Mouse (Mus musculus) midbrain, embryonic 11.5 days (tissue): ENCODE data around the gene Podnl1. TPM values are rescaled to one million over a fixed set of nuclear protein-coding genes. Genes with fewer than 3 reads are reported as not detected.

Experiments used
- ATAC-seq: fragments of 200-750 bp; cut with Nextera tagmentation; 2 replicates; pipeline ENCODE4 v1.8.0; 2017; ENCODE audit warnings: moderate TSS enrichment, moderate library complexity; ENCODE audit not compliant: low FRiP score
- DNase-seq: peaks from one replicate; pipeline ENCODE4 v3.0.0; 2015; ENCODE audit warnings: low spot score; ENCODE audit errors: missing footprints
- H3K27ac ChIP-seq: fragments of 300-500 bp; sonication (generic); 2 replicates; pipeline ENCODE4 v1.5.1; 2014; ENCODE audit warnings: low read depth, low read length
- H3K27me3 ChIP-seq: fragments of 300-500 bp; sonication (generic); 2 replicates; pipeline ENCODE4 v1.6.1; 2014; ENCODE audit warnings: mild to moderate bottlenecking, low read length, moderate library complexity, mixed read lengths; ENCODE audit not compliant: control insufficient read depth, insufficient read depth
- H3K36me3 ChIP-seq: fragments of 300-500 bp; sonication (generic); 2 replicates; pipeline ENCODE4 v1.6.1; 2014; ENCODE audit warnings: mild to moderate bottlenecking, low read length, moderate library complexity, mixed read lengths; ENCODE audit not compliant: control insufficient read depth, insufficient read depth
- H3K4me1 ChIP-seq: fragments of 300-500 bp; sonication (generic); 2 replicates; pipeline ENCODE4 v1.6.1; 2014; ENCODE audit warnings: low read length; ENCODE audit not compliant: control insufficient read depth, insufficient read depth
- H3K4me2 ChIP-seq: fragments of 300-500 bp; sonication (generic); 2 replicates; pipeline ENCODE4 v1.6.1; 2014; ENCODE audit warnings: mild to moderate bottlenecking, moderate library complexity
- H3K4me3 ChIP-seq: fragments of 300-500 bp; sonication (generic); 2 replicates; pipeline ENCODE4 v1.5.1; 2014; ENCODE audit warnings: low read depth, low read length
- H3K9ac ChIP-seq: fragments of 300-500 bp; sonication (generic); 2 replicates; pipeline ENCODE4 v1.6.1; 2014; ENCODE audit warnings: low read length
- H3K9me3 ChIP-seq: fragments of 300-500 bp; sonication (generic); 2 replicates; pipeline ENCODE4 v1.6.1; 2016; ENCODE audit warnings: low read length; ENCODE audit not compliant: control insufficient read depth
- WGBS: fragments of 180-500 bp; shearing (Covaris S2); extraction: QIAGEN DNeasy Blood & Tissue Kit; methylation state at CpG from one replicate; pipeline ENCODE4 v1.1.7; 2014; 5-methylcytosine and 5-hydroxymethylcytosine counted together
- polyA plus RNA-seq: library from polyadenylated mRNA; unstranded; fragments of >200 nt; fragmentation: Nextera tagmentation; extraction: Ambion mirVana; gene quantifications from 2 replicates; pipeline ENCODE4 v1.2.1, GENCODE M21; 2014

Gene Podnl1
- polyA plus RNA-seq, 1 experiment from 2014 or later: 0.25 TPM

DNA sequence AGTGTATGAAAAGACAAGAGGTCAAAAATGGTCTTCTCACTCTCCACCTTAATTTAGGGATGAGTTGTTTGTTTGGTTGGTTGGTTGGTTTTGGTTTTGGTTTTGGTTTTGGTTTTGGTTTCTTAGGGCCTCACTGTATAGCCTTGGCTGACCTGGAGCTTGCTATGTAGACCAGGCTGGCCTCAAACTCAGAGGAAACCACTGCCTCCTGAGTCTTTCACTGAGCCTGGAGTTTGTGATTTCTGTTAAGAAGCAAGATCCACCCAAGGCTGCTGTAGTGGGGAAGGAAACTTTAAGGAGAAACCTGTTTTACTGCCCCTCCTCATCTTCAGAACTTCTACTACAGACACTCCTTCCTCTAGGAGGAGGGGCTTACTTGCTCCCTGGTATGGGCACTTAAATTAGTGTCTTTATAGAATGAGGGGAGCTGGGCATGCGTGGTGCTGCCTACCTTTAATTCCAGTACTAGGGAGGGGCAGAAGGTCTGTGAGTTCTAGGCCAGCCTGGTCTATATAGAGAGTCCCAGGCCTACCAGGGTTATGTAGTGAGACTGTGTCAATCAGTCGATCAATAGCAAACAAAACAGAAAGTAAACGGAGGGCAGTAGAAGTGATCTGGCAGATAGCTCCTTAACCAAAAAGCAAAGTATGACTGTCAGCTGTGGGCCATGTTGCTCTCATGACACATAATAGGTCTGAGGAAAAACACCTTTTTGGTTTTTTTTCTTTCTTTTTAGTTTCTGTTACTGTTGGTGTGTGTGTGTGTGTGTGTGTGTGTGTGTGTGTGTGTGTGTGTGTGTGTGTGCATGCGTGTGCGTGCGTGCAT, 19.4 kb upstream of the Podnl1 start:
- H3K4me3 ChIP-seq: no peak overlapping the region
- H3K27ac ChIP-seq: no peak overlapping the region
- WGBS: 96% methylated on average over 5 of the region's 6 CpGs
- H3K36me3 ChIP-seq: peaks cover 3% of the 10 kb centered on the region; the same call in 1 of the 2 replicates
- H3K4me2 ChIP-seq: no peak overlapping the region
- H3K27me3 ChIP-seq: no peaks in the 10 kb centered on the region
- ATAC-seq (no peak), DNase-seq (no peak)
- peaks cover 16% of the 10 kb centered on the region for H3K4me1 ChIP-seq
- no peaks in the 10 kb centered on the region for H3K9me3 ChIP-seq
- H3K9ac ChIP-seq: no peak overlapping the region

- Histone ChIP-seq H3K36me3 (no peaks in the 10 kb centered on the region), H3K9me3 (no peaks in the 10 kb centered on the region), H3K4me2 (no peak overlapping the region), H3K9ac (no peak overlapping the region), H3K27me3 (no peaks in the 10 kb centered on the region), H3K4me1 (no peaks in the 10 kb centered on the region), H3K27ac (no peak overlapping the region), H3K4me3 (no peak overlapping the region)
- WGBS: 88% methylated on average over 6 of the region's 6 CpGs
- DNase-seq: peak; percentile 84
- no peak for ATAC-seq
Observed at GRCm38 (mm10) chr8:84115646-84116045, 10.1 kb upstream of the Podnl1 start.

- no peak overlapping the region for H3K27ac ChIP-seq
- no peak overlapping the region for H3K4me2 ChIP-seq
- no peaks in the 10 kb centered on the region for H3K9me3 ChIP-seq
- 83% methylated on average over 3 of the region's 3 CpGs for WGBS
- H3K36me3 ChIP-seq: no peaks in the 10 kb centered on the region
- no peak overlapping the region for H3K4me3 ChIP-seq
- H3K27me3 ChIP-seq: no peaks in the 10 kb centered on the region
- H3K4me1 ChIP-seq: no peaks in the 10 kb centered on the region
- no peak overlapping the region for H3K9ac ChIP-seq
- no peak for ATAC-seq
- DNase-seq: no peak
Observed at GRCm38 (mm10) chr8:84122151-84122550, 3.6 kb upstream of the Podnl1 start.

DNA sequence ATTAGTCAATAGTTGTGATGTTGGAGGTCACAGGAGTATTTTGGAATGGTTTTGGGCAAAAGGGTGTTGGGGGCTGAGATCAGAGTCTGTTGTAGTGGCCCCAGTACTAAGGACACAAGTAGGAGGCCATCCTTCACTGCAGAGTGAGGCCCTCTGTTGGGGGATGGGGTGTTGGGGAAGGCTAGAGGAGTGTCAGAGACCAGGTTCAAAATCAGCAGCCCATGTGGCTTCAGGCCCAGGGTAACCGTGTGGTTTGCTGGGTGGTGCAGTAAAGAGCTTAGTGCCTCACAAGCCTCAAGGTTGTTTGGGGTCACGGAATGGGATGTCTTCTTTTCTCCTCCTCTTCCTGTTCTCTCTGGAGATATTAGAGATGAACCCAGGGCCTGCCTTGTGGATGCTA, 953 bp downstream of the Podnl1 start:
- Histone ChIP-seq H3K27ac (no peak overlapping the region), H3K9me3 (no peaks in the 10 kb centered on the region), H3K4me1 (no peaks in the 10 kb centered on the region), H3K9ac (no peak overlapping the region), H3K36me3 (no peaks in the 10 kb centered on the region), H3K4me2 (no peak overlapping the region), H3K27me3 (no peaks in the 10 kb centered on the region), H3K4me3 (no peak overlapping the region)
- 68% methylated on average over 2 of the region's 2 CpGs for WGBS
- no peak for DNase-seq
- no peak for ATAC-seq

DNA sequence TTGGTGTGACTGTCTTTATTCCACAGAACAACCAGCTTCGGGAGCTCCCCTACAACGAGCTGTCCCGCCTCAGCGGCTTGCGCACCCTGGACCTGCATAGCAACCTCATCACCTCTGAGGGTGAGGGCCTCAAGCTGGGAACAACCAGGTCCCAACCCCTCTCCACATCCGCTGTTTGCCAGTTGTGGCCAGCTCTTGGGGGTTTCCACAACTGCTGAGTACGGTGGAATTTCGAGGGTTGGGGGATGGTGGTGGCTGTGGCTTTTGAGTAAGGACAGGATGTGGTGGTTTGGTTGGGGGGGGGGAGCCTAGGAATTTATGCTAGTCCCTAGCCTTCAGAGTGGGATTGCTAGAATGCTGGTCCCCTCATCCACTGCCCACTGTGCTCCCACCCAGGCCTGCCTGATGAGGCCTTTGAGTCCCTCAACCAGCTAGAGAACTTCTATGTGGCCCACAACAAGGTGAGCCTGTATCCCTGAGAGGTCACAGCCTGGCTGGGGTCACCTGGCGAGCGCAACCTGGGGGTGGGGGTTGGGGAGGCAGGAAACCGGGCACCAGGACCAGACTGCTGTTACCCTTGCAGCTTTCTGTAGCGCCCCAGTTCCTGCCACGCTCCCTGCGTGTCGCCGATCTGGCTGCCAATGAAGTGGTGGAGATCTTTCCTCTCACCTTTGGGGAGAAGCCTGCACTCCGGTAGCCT, 1.6 kb downstream of the Podnl1 start:
- WGBS: 77% methylated on average over 17 of the region's 17 CpGs
- H3K27me3 ChIP-seq: no peaks in the 10 kb centered on the region
- no peaks in the 10 kb centered on the region for H3K4me1 ChIP-seq
- ATAC-seq: no peak
- H3K4me3 ChIP-seq: no peak overlapping the region
- no peak for DNase-seq
- no peak overlapping the region for H3K9ac ChIP-seq
- H3K27ac ChIP-seq: no peak overlapping the region
- no peak overlapping the region for H3K4me2 ChIP-seq
- no peaks in the 10 kb centered on the region for H3K36me3 ChIP-seq
- H3K9me3 ChIP-seq: no peaks in the 10 kb centered on the region

- Histone ChIP-seq H3K36me3 (peaks cover 3% of the 10 kb centered on the region; the same call in 1 of the 2 replicates), H3K4me1 (no peaks in the 10 kb centered on the region), H3K27me3 (no peaks in the 10 kb centered on the region), H3K27ac (no peak overlapping the region), H3K9me3 (no peaks in the 10 kb centered on the region), H3K4me3 (no peak overlapping the region), H3K4me2 (no peak overlapping the region), H3K9ac (no peak overlapping the region)
- 74% methylated on average over 8 of the region's 8 CpGs for WGBS
- no peak for ATAC-seq
- no peak for DNase-seq
Observed at GRCm38 (mm10) chr8:84128277-84128676, 2.5 kb downstream of the Podnl1 start.

DNA sequence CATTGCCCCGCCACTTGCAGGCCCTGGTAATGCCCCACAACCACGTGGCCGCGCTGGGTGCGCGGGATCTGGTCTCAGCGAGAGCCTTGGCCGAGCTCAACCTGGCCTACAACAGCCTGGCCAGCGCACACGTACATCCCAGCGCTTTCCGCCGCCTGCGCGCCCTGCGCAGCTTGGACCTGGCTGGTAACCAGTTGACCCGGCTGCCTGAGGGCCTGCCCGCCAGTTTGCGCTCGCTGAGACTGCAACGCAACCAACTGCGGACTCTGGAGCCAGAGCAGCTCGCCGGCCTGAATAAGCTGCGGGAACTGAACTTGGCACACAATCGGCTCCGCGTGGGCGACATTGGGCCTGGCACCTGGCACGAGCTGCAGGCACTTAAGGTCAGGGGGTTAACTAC, 5.0 kb downstream of the Podnl1 start:
- 49% methylated on average over 30 of the region's 30 CpGs for WGBS

DNA sequence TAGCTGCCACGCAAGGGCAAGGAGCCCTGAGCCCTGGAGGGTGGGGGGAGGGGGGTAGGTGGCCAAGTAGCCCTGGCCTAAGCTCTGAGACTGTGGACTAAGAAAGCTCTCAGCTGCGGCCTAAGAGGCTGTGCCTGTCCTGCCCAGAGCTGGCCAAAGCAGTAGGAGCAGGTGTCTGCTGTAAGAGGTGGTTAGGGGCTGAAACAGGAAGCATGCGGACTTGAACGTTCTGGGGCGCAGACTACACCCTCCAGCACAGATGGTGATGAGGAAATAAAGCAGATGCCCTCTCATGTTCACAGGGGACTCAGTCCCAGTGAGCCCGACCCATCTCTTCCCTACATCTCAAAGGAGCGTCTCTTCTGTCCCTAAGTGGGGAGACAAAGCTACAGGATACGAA, 6.4 kb downstream of the Podnl1 start:
- no peak overlapping the region for H3K4me2 ChIP-seq
- no peak for ATAC-seq
- H3K36me3 ChIP-seq: peaks cover 18% of the 10 kb centered on the region; the same call in 1 of the 2 replicates
- no peak overlapping the region for H3K27ac ChIP-seq
- H3K4me3 ChIP-seq: no peak overlapping the region
- no peaks in the 10 kb centered on the region for H3K4me1 ChIP-seq
- no peak overlapping the region for H3K9ac ChIP-seq
- no peaks in the 10 kb centered on the region for H3K9me3 ChIP-seq
- H3K27me3 ChIP-seq: no peaks in the 10 kb centered on the region
- WGBS: 88% methylated on average over 8 of the region's 8 CpGs
- no peak for DNase-seq

More for the DNA sequence above, 5.0 kb downstream of the Podnl1 start:
- Histone ChIP-seq H3K27ac (no peak overlapping the region), H3K4me1 (no peaks in the 10 kb centered on the region), H3K4me3 (no peak overlapping the region), H3K9me3 (no peaks in the 10 kb centered on the region), H3K9ac (no peak overlapping the region), H3K36me3 (peaks cover 8% of the 10 kb centered on the region; the same call in 1 of the 2 replicates), H3K27me3 (no peaks in the 10 kb centered on the region), H3K4me2 (no peak overlapping the region)
- DNase-seq (no peak), ATAC-seq (no peak)

DNA sequence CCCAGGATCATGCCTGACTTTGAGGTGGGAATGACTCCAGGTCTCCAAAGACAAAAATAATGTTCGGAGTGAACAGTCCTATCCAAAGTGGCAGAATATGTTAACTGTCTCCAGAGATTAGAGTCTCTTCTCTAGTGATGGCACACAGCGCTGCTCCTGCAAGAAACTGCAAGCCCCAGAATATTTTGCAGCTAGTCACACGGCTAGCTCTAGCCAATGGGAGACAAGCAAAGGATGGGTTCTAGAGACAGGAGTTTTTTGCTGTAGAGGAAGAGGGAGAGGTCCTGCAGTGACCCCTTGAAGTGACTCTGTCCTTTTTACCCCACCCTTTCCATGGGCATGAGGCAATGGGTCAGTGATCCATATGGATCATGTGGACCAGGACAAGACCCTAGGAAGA, 12.1 kb downstream of the Podnl1 start:
- Histone ChIP-seq H3K27ac (no peak overlapping the region), H3K4me2 (no peak overlapping the region), H3K9me3 (no peaks in the 10 kb centered on the region), H3K27me3 (no peaks in the 10 kb centered on the region), H3K4me1 (no peaks in the 10 kb centered on the region), H3K4me3 (no peak overlapping the region), H3K36me3 (peaks cover 28% of the 10 kb centered on the region), H3K9ac (no peak overlapping the region)
- WGBS: 91% methylated on average over 3 of the region's 3 CpGs
- no peak for ATAC-seq
- no peak for DNase-seq
